Mouse (Mus musculus): Measurements from ENCODE around the gene Fes.
"Not testable (repeated sequence)": the region's sequence is repeated elsewhere in the genome, so short reads cannot be mapped to it uniquely, and the experiment has no call there.

The Fes gene

DNA sequence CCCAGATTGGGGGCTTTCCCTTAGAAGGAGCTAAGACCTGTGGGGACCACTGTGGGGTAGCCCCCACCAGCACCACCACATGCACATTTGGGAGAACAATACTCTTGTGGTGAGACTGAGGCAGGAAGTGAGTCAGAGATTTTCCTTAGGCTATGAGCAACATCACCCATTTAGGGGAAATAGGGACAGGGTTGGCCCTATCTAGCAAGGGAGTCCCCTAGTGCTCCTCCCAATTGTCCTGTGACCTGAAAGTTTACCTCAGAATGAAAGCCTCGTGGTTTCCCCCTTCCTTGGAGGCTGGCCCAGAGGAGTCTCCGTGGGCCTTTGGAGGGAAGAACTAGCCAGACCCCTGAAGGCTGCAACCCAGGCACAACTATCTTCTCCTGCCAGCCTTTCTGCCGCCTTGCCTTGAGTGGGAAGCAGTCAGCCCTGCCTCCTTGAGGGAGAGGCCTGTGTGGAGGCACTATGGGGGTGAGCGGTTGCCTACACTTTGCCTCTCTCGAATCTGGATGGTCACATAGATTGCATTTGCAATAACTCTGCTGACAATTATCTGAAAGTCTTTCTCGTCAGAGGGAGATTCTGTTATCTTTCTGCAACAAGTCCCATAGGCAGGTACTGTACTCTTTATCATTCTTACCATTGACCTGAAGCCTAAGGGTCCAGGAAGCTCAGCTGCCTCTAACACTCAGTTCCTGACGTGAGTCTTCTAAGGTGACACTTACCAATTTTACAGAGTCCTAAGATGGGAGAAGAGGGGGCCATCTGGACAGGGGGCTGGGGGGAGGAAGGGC, 16.6 kb upstream of the Fes start:
- DNase-seq (ENCODE audit: low spot score in 2 of 2) = no peak

DNA sequence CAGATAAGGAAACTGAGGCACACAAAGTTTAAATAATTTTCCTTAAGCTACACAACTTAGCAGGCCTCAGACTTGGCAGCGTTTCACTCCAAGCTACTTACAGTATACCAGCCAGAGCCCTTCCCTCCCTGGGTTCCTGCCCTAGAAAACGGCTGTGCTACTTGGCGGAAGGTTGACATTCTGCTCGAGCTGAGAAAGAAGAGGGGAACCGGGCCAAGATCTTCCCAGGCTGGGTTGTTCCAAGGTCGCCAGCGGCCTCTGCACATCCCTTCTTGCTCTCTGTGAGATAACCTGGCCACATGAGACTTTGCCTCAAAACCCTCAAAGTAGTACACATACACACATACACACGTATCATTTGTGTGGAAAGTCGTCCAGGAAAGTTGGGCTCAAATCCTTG, 15.8 kb upstream of the Fes start:
- peak in 1 of 2 experiments; percentile 76 for DNase-seq (ENCODE audit: low spot score in 2 of 2)

DNA sequence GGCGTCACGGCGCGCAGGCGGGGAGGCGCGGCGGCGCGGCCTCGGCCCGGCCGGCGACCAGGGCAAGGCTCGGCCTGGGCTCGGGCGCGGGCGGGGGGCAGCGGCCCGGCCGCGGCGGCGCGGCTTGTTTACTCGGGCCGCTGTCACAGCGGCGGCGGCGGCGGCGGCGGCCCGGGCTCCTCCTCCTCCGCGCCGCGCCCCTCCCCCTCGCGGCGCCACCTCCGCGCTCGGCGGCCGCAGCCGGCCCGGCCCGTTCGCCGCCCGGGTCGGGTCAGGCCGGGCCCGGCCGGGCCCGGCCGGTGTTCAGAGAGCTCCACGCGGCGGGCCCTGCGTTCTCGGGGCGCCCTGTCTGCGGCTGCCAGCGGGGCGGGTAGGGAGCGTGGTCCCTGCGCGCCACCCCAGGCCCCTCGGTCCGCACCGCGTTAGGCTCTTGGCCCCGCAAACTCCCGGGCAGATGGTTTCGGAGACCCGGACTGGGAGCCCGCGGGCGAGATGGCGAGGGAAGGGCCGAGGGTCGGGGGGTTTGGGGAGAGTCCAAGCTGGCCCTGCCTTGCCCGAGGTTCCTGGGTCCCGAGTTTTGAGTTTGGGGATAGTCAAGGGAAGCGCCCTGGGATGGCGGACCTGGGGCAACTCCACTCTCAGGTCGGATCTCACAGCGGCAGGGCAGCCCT, 15.0 kb upstream of the Fes start:
- peak in 1 of 2 experiments; percentile 70 for DNase-seq (ENCODE audit: low spot score in 2 of 2)

DNA sequence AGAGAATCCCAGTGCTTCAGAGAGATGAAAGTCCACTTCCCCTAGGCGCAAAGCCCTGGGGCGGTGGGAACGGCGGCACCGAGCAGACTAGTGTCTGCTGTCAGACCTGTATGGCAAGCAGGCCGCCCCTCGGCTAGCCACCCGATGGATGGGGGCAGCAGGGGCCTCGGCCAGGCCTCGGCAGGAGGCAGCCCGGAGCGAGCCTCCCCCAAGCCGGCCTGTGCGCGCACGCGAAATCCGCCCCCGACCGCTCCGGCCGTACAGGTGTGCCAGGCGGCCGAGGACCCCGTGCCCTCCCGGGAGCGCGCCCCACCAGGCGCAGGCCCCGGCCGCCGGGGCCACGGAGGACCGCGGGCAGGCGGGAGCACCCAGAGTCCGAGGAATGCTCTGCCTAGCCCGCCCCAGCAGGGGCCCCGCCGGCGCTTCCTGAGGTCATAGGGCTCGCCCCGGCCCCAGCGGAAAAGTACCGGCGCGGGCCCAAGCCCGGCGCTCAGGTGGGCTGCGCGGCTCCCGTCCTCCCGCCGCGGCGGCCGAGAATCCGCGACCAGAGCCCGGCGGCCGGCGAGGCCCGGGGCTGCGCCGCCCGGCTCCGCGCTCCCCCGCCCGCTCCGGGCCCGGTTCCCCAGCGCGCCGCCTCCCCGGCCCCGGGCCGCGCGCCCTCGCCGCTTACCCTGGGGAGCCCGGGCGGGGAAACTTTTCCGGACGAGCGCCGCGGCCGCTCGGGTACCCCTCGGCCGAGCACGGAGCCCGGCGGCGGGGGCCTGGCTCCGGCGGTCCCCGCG, 14.3 kb upstream of the Fes start:
- DNase-seq (ENCODE audit: low spot score in 2 of 2) = no peak

DNA sequence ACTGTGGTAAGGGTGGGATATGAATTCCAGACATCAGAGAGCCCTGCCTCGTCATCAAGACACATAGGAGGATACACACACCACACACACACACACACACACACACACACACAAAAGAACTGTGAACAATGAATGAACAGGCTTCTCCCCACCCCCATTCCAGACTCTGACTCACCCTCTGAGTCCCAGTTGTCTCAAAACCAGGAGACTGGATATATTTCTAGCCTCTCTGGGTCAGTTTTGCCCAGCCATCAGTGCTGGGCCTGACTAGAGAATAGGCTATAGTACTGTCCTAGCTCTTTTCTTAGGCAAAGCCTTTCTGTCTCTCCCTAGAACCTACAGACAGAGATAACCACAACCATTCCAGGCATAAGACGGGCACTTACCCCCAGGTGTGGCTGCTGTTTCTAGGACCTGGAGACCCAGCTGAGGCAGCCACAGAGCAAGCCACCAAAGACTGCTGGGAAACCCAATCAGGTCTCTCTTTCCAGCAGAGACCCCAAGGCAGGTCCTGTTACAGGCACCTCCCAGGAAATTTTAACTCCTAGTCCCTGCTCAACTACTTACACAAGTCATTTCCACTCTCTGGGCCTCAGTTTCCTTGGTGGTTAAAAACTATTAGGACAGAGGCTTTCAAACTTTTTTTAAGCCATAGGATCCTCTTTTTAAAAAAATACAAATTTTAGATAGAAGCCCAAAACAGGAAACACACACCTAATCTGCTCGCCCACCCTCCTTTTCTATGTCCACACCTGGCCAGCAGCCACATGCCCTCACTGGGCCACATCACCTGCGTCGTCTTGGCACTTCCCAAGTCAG, 13.5 kb upstream of the Fes start:
- no peak for DNase-seq (ENCODE audit: low spot score in 2 of 2)

DNA sequence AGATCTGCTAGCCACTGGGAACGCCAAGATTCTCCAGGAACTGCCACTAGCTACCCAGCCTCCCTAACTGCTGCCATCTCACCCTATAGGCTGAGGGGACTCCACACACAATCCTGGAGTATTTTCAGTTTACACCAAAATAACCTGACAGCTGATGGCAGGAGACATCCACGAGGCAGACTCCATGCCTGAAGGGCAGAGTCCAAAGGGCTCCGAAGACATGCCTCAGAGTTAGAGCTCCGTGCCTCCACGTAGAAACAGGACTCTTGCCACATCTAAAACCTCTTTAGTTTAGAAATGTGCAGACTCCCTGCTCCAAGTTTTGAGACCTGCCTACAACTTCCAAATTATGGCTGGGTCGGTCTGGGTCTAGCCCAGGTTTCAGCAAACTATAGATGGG, 12.8 kb upstream of the Fes start:
- DNase-seq (ENCODE audit: low spot score in 2 of 2) = no peak

DNA sequence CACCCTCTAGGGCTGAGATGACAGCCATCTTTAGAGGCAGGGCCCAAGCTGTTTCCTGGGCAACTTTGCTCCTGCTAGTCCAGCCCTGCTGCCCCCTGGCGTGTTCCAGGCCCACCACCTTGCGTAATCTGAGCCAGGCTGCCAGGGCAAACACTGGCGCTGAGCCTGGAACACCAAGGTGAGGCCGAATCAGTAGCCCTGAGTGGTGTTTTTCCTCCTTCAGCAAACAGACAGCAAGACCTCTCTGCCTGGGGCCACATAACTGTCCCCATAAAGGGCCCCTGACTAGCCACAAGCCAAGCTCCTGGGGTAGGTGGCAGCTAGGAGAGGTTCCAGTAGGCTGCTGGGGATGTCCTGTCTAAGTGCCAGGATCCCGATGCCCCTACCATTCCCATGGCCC, 12.4 kb upstream of the Fes start:
- DNase-seq (ENCODE audit: low spot score in 2 of 2) = peak; percentile 57 to 77

DNA sequence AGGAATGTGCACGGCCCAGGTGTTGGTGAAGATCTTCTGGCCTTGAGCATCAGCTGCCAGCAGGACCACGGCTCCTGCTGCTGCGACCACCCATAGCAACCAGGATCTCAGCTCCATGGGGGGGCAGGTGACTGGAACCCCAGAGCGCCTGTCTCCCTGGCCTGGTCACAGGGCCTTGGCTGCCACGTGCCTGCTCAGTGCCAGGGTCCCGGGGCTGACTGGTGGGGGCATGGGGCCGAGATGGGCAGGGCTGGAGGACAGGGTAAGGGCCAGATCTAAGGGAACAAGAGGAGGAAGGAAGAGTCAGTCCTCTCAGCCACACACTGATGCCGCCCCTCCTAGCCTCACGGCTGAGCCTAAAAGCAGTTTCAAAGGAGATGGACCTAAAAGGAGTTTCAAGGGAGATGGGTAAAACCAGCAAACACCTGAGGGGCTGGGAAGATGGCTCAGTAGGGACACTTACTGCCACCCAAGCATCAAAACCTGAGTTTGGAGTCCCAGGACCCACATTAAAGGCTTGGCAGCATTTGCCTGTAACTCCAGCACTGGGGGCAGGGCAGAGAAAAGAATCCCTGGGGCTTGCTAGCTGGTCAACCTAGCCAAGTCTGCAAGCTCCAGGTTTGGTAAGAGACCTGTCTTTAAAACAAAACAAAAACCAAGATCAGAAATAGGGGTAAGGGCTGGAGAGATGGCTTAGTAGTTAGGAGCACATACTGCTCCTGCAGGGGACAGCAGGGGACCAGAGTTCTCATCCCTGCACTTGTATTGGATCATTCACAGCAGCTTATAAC, 11.1 kb upstream of the Fes start:
- no peak for DNase-seq (ENCODE audit: low spot score in 2 of 2)

DNA sequence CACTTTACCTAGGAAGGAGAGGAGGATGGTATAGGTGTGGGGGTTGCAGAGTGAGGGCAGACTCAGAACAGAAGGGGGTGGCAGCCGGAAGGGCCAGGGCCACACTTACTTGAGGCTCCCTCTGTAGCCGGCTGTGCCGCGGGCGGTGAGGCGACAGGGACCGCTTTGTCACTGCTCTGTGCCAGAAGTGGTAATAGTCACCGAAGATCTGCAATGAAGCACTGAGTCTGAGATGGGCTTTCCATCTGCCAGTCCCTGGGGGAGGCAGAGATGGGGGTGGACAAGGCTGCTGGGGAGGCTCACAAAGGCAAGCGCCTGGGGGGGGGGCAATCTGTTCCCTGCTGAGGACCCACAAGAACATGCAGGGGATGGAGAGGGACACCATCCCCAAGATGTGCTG, 10.2 kb upstream of the Fes start:
- no peak for DNase-seq (ENCODE audit: low spot score in 2 of 2)

DNA sequence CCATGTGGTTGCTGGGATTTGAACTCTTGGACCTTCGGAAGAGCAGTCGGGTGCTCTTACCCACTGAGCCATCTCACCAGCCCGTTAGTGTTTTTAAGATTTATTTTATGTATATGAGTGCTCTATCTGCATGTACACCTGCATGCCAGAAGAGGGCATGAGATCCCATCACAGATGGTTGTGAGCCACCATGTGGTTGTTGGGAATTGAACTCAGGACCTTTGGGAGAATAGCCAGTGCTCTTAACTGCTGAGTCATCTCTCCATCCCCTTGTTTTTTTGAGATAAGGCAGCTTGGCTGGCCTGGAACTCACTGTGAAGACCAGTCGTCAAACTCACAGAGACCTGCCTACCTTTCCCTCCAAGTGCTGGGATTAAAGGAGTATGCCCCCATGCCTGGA, 8.7 kb upstream of the Fes start:
- not testable (repeated sequence) for DNase-seq (ENCODE audit: low spot score in 2 of 2)

DNA sequence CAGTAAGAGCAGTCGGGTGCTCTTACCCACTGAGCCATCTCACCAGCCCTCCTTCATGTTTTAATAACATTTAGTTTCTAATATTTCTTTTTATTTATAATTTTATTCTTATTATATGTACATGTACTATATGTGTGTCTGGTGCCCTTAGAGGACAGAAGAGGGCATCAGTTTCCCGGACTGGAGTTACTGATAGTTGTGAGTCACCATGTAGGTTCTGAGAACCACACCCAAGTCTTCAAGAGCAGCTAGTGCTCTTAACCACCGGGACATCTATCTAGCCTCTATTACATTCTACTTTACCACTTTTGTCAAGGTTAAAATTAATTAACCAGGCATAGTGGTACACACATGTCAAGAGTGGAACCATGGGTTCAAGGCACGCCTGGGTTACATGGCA, 6.9 kb upstream of the Fes start:
- DNase-seq (ENCODE audit: low spot score in 2 of 2) = no peak

DNA sequence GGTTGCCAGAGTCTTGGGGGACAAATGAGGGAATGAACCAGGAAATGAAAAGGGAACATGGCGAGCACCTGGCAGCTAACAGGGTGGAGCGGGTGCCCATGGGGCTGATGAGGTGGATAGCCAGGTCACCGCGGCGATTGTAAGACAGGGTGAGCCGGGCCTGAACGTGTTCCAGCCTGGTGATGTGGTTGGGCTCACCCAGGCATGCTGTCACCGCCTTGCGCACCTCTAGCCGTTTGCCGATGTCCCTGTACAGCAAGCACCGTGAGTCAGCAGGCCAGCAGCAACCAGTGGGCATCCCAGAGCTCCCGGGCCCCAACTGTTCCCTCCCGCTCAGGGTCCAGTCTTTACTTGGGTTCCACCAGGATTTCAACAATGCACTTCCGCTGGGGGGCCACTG, 4.4 kb upstream of the Fes start:
- DNase-seq (ENCODE audit: low spot score in 2 of 2) = peak in 1 of 2 experiments; percentile 59

DNA sequence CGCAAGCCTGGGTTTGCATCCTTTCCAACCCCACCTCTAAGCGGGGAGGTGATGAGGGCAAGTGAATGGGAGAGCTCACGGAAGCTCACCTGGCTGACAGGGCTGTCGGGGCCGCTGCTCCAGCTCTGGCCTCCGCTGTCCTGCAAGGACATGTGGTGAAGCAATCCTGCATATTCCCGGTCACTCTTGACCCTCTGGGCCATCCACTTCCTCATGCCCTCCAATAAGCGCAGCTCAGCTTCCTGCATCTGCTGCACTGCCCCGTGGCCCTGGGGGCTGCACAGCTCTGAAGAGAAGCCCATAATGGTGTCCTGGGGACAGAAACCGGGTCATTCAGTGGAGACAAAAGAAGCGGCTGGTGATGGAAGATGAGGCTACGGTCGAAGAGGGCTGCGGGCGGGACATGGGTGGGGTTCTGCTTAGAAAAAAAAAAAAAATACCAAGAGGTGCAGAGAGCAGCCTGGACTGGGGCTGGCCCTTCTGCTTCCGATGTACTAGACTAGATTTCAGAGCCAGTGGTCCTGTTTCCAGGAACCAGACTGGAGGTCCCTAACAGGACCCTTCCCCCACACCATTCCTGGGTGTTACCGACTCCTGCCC, 613 bp downstream of the Fes start:
- no peak for DNase-seq (ENCODE audit: low spot score in 2 of 2)

DNA sequence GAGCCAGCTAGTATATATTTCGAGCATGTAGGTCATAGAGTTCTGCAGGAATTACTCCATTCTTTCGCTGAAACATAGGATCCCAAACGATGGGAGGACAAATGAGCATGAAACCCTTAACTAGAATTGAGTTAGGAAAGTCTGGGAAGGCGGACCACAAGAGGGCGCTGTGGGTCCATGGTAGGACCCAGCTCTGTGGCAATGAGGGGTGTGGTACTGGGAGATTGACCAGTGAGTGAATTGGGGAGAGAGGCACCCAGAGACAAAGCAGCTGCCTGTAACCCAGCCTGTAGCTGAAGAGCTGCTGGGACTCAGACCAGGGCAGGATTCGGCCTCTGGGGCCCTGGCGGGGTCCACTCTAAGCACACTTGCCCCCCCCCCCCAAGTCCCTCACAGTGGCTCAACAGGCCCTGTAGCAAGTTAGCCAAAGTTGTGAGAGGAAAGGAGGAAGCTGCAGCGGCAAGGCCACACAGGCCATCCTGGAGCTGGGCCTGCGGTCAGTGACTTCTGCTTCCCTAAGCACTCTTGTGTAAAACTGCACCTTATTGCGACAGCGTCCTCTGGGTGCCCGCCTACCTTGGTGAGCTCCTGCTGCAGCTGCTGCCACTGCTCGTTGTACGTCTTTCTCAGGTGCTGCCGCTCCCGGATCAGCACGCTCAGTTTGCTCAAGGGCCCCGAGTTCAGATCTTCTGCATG, 1.4 kb downstream of the Fes start:
- DNase-seq (ENCODE audit: low spot score in 2 of 2) = peak; percentile 87 to 91

DNA sequence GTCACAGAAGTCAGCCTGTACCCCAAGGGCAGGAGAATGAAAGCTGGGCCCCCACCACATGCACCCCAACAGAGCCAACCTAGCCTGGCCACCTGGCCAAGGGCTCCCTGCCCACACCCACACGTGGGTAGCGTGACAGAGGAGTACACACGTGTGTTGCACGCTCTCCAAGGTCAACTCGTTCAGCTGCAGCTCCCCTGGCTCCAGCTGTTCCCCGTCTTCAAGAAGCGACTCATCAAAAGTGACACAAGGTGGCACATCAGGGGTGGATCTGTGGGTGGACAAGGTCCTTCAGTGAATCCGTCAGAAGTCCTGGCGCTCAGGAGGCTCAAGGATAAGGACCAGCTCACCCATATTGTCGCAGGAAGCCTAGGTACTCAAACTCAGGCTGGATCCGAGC, 4.8 kb downstream of the Fes start:
- DNase-seq (ENCODE audit: low spot score in 2 of 2) = no peak

DNA sequence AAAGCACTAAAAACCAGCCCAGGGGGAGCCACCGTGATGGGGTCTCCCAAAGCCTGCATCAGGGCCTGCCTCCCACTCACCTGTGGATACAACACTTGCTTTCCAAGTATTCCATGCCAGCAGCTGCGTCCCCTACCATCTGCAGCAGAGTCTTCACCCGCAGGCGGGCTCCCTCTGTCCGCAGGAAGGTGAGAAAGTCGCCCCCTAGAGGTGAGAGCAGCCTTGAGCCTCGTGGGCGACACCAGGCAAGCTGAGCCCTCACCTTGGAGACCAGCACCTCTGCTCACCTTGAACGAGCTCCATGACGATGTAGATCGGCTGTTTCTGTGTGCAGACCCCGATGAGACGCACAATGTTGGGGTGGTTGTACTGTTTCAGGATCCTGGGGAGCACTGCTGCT, 8.2 kb downstream of the Fes start:
- no peak for DNase-seq (ENCODE audit: low spot score in 2 of 2)

DNA sequence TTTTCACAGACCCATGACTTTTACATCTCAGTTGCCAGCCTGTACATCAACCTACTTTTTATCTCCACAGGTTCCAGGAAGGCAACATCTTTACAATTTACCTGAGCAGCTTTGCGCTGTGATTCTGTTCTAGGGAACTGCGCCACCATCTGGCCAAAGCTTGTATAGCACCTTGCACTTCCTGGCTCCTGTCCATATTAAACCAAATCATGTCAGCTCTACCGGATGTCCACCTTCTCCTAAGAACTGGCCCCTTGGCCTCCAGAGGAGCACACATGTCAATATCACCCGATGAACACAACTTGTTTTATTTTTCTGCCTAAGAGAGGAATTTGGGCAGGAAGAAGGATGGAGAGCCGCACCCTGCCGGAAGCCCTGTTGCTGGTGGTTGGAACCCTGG, 10.3 kb downstream of the Fes start:
- DNase-seq (ENCODE audit: low spot score in 2 of 2) = peak in 1 of 2 experiments; percentile 59

DNA sequence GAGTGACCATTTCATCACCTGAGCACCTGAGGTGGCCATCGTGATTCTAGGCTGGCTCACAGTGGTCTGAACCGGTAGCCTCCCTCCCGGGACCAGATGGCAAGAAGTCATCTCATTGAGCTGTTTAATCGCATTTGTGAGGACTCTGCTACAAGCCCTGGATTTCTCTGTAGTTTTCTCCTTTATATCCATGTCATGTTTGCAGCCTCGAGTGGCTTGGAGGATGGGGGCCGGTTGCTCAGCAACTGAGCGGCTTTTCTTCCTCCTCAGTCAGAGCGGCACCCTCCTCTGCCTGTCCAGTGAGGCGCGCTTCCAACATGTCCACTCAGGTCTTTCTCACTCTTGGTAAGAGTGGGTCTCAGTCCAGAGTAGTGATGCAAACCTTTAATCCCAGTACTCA, 11.6 kb downstream of the Fes start:
- DNase-seq (ENCODE audit: low spot score in 2 of 2) = no peak

DNA sequence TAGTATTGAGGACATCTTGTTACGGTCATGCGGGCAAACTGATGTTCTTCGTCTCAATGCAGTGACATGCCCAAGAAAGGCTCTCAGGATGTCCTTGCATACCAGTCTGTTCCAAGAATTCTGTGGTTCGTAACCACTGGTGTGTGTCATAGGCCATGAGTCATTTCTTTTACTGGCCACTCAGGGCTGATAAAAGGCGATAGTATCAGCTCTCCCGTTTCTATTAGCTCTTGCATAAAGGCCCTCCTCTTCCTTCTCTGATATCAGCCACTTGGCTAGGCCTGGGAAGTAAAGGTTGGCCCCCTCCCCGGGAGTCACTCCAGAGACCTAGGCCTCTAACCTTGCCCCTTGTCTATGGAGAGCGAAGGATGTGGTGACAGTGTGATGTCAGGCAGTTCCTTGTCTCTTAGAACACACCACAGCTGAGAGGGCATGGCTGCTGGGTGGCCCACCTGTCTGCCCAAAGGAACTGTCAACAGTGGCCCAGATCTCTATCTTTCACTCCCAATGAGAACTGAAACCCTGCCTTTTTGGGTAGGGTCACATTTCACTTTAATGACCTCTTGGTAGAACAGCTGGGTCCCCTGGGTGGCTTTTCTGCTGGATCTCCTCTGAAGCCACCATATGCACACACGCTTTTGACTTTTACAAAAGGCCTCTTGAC, 12.2 kb downstream of the Fes start:
- peak; percentile 53 to 57 for DNase-seq (ENCODE audit: low spot score in 2 of 2)

Measured in urinary bladder, postnatal 36 days (tissue).